Mouse (Mus musculus): Measurements from ENCODE around the gene Krtap4-7. TPM values are rescaled to one million over a fixed set of nuclear protein-coding genes. Genes with fewer than 3 reads are reported as not detected.
"Not testable (repeated sequence)": the region's sequence is repeated elsewhere in the genome, so short reads cannot be mapped to it uniquely, and the experiment has no call there.

The Krtap4-7 gene
- polyA plus RNA-seq (2012; rRNA removed): not detected in 2 replicates

GRCm38 (mm10) chr11:99643635-99644139 lies at the start of gene Krtap4-7:
Gene Krtap4-7 (minus strand): TSS chr11:99644089.
- H3K27ac ChIP-seq (ENCODE audit: insufficient read depth, low read length); DNase-seq; H3K4me3 ChIP-seq (replicated peaks; ENCODE audit: insufficient read depth, low read depth, low read length); H3K4me1 ChIP-seq (ENCODE audit: control insufficient read depth, insufficient read depth, low read length); H3K27me3 ChIP-seq (ENCODE audit: control insufficient read depth, insufficient read depth, low read length): not testable (repeated sequence)
- 87% methylated on average over 9 of the region's 9 CpGs for WGBS

GRCm38 (mm10) chr11:99690463-99690862 lies 46.6 kb upstream of the Krtap4-7 start, which contains the start of gene Gm14190:
Gene Gm14190 (minus strand): TSS chr11:99690740.
- H3K4me1 ChIP-seq (ENCODE audit: control insufficient read depth, insufficient read depth, low read length): no peaks in the 10 kb centered on the region
- H3K4me3 ChIP-seq (replicated peaks; ENCODE audit: insufficient read depth, low read depth, low read length): no peak within 1 kb of the TSS
- 76% methylated on average over 1 of the region's 1 CpGs for WGBS
- TF ChIP-seq POLR2A (IDR thresholded peaks at IDR 0.05; ENCODE audit: borderline replicate concordance, insufficient read depth, low read length) (no peak), CTCF (IDR thresholded peaks at IDR 0.05; ENCODE audit: borderline replicate concordance, insufficient read depth, low read depth, low read length) (no peak)
- H3K27ac ChIP-seq (ENCODE audit: insufficient read depth, low read length): no peak within 1 kb of the TSS
- H3K27me3 ChIP-seq (ENCODE audit: control insufficient read depth, insufficient read depth, low read length): no peaks in the 10 kb centered on the region
- DNase-seq: no peak

- not testable (repeated sequence) for DNase-seq; H3K27ac ChIP-seq (ENCODE audit: insufficient read depth, low read length); H3K4me3 ChIP-seq (replicated peaks; ENCODE audit: insufficient read depth, low read depth, low read length); H3K27me3 ChIP-seq (ENCODE audit: control insufficient read depth, insufficient read depth, low read length); H3K4me1 ChIP-seq (ENCODE audit: control insufficient read depth, insufficient read depth, low read length)
- WGBS: 4% methylated on average over 1 of the region's 1 CpGs
Observed at GRCm38 (mm10) chr11:99685235-99685634, 41.3 kb upstream of the Krtap4-7 start.

GRCm38 (mm10) chr11:99683481-99683880 lies 39.6 kb upstream of the Krtap4-7 start:
- no peak overlapping the region for H3K4me3 ChIP-seq (replicated peaks; ENCODE audit: insufficient read depth, low read depth, low read length)
- DNase-seq: no peak
- no peaks in the 10 kb centered on the region for H3K27me3 ChIP-seq (ENCODE audit: control insufficient read depth, insufficient read depth, low read length)
- no peaks in the 10 kb centered on the region for H3K4me1 ChIP-seq (ENCODE audit: control insufficient read depth, insufficient read depth, low read length)
- TF ChIP-seq CTCF (IDR thresholded peaks at IDR 0.05; ENCODE audit: borderline replicate concordance, insufficient read depth, low read depth, low read length) (no peak), POLR2A (IDR thresholded peaks at IDR 0.05; ENCODE audit: borderline replicate concordance, insufficient read depth, low read length) (no peak)
- WGBS: 43% methylated on average over 2 of the region's 2 CpGs
- no peak overlapping the region for H3K27ac ChIP-seq (ENCODE audit: insufficient read depth, low read length)

GRCm38 (mm10) chr11:99665860-99666259 lies 22.0 kb upstream of the Krtap4-7 start, which contains the start of gene Krtap4-6:
Gene Krtap4-6 (minus strand): TSS chr11:99665960.
- Histone ChIP-seq H3K27ac (ENCODE audit: insufficient read depth, low read length) (no peak within 1 kb of the TSS), H3K4me3 (replicated peaks; ENCODE audit: insufficient read depth, low read depth, low read length) (no peak within 1 kb of the TSS), H3K27me3 (ENCODE audit: control insufficient read depth, insufficient read depth, low read length) (no peaks in the 10 kb centered on the region), H3K4me1 (ENCODE audit: control insufficient read depth, insufficient read depth, low read length) (no peaks in the 10 kb centered on the region)
- DNase-seq: no peak
- no peak for TF ChIP-seq POLR2A (IDR thresholded peaks at IDR 0.05; ENCODE audit: borderline replicate concordance, insufficient read depth, low read length)
- no peak for TF ChIP-seq CTCF (IDR thresholded peaks at IDR 0.05; ENCODE audit: borderline replicate concordance, insufficient read depth, low read depth, low read length)

- 80% methylated on average over 10 of the region's 10 CpGs for WGBS
- TF ChIP-seq POLR2A (IDR thresholded peaks at IDR 0.05; ENCODE audit: borderline replicate concordance, insufficient read depth, low read length) (no peak), CTCF (IDR thresholded peaks at IDR 0.05; ENCODE audit: borderline replicate concordance, insufficient read depth, low read depth, low read length) (no peak)
- DNase-seq: no peak
- Histone ChIP-seq H3K4me3 (replicated peaks; ENCODE audit: insufficient read depth, low read depth, low read length) (no peak overlapping the region), H3K27me3 (ENCODE audit: control insufficient read depth, insufficient read depth, low read length) (no peaks in the 10 kb centered on the region), H3K4me1 (ENCODE audit: control insufficient read depth, insufficient read depth, low read length) (no peaks in the 10 kb centered on the region), H3K27ac (ENCODE audit: insufficient read depth, low read length) (no peak overlapping the region)
Observed at GRCm38 (mm10) chr11:99662802-99663201, 18.9 kb upstream of the Krtap4-7 start.

- 88% methylated on average over 4 of the region's 4 CpGs for whole genome bisulfite sequencing
- DNase-seq: no peak
- Histone ChIP-seq H3K27me3 (ENCODE audit: control insufficient read depth, insufficient read depth, low read length) (no peaks in the 10 kb centered on the region), H3K4me1 (ENCODE audit: control insufficient read depth, insufficient read depth, low read length) (no peaks in the 10 kb centered on the region), H3K27ac (ENCODE audit: insufficient read depth, low read length) (no peak overlapping the region), H3K4me3 (replicated peaks; ENCODE audit: insufficient read depth, low read depth, low read length) (no peak overlapping the region)
- TF ChIP-seq CTCF (IDR thresholded peaks at IDR 0.05; ENCODE audit: borderline replicate concordance, insufficient read depth, low read depth, low read length) (no peak), POLR2A (IDR thresholded peaks at IDR 0.05; ENCODE audit: borderline replicate concordance, insufficient read depth, low read length) (no peak)
Observed at GRCm38 (mm10) chr11:99659256-99659655, 15.4 kb upstream of the Krtap4-7 start.

GRCm38 (mm10) chr11:99658467-99659010 lies 14.7 kb upstream of the Krtap4-7 start, which contains the start of gene Gm11563:
Gene Gm11563 (minus strand): TSS chr11:99658960.
- not testable (repeated sequence) for H3K27me3 ChIP-seq (ENCODE audit: control insufficient read depth, insufficient read depth, low read length); H3K4me3 ChIP-seq (replicated peaks; ENCODE audit: insufficient read depth, low read depth, low read length); DNase-seq; H3K4me1 ChIP-seq (ENCODE audit: control insufficient read depth, insufficient read depth, low read length); H3K27ac ChIP-seq (ENCODE audit: insufficient read depth, low read length)
- 68% methylated on average over 10 of the region's 10 CpGs for WGBS

Measured in cerebellum, adult 2 months (tissue).